Mouse (Mus musculus) hindbrain, embryonic 15.5 days (tissue): Measurements from ENCODE around the gene Nup85. TPM values are rescaled to one million over a fixed set of nuclear protein-coding genes. Genes with fewer than 3 reads are reported as not detected.
A peak's percentile ranks its signal among the peaks of the same experiment; 100 is the strongest.

Experiments
- ATAC-seq: fragments of 200-750 bp; cut with Nextera tagmentation; 2 replicates; pipeline ENCODE4 v1.8.0; 2017; ENCODE audit warnings: low read depth, moderate number of reproducible peaks, moderate TSS enrichment; ENCODE audit not compliant: low FRiP score
- H3K27ac ChIP-seq: fragments of 300-500 bp; sonication (generic); replicated peaks from 2 replicates; pipeline ENCODE4 v1.5.1; 2015; ENCODE audit warnings: mild to moderate bottlenecking, inconsistent platforms
- H3K27me3 ChIP-seq: fragments of 300-500 bp; sonication (generic); 2 replicates; pipeline ENCODE4 v1.6.1; 2015; ENCODE audit warnings: control low read depth, inconsistent platforms
- H3K36me3 ChIP-seq: fragments of 300-500 bp; sonication (generic); 2 replicates; pipeline ENCODE4 v1.6.1; 2015; ENCODE audit warnings: control low read depth, inconsistent platforms
- H3K4me1 ChIP-seq: fragments of 300-500 bp; sonication (generic); replicated peaks from 2 replicates; pipeline ENCODE4 v1.6.1; 2015; ENCODE audit warnings: control low read depth, inconsistent platforms
- H3K4me2 ChIP-seq: fragments of 300-500 bp; sonication (generic); 2 replicates; pipeline ENCODE4 v1.6.1; 2015; ENCODE audit warnings: moderate library complexity, mild to moderate bottlenecking, inconsistent platforms
- H3K4me3 ChIP-seq: fragments of 300-500 bp; sonication (generic); 2 replicates; pipeline ENCODE4 v1.5.1; 2015; ENCODE audit warnings: mild to moderate bottlenecking, inconsistent platforms
- H3K9ac ChIP-seq: fragments of 300-500 bp; sonication (generic); 2 replicates; pipeline ENCODE4 v1.6.1; 2015; ENCODE audit warnings: inconsistent platforms
- H3K9me3 ChIP-seq: fragments of 300-500 bp; sonication (generic); 2 replicates; pipeline ENCODE4 v1.6.1; 2016; ENCODE audit warnings: control low read depth, inconsistent platforms
- WGBS: fragments of 180-500 bp; shearing (Covaris S2); methylation state at CpG from one replicate; pipeline ENCODE4 v1.1.7; 2015; 5-methylcytosine and 5-hydroxymethylcytosine counted together
- polyA plus RNA-seq: library from polyadenylated mRNA; unstranded; fragments of >200 nt; fragmentation: Nextera tagmentation; extraction: Ambion mirVana; gene quantifications from 2 replicates; pipeline ENCODE4 v1.2.1, GENCODE M21; 2015

Gene Nup85
- polyA plus RNA-seq, 1 experiment from 2014 or later: 108 TPM

GRCm38 (mm10) chr11:115616371-115616770 lies 52.1 kb downstream of the Nup85 start:
- peaks cover 19% of the 10 kb centered on the region for H3K4me1 ChIP-seq
- peaks cover 19% of the 10 kb centered on the region for H3K36me3 ChIP-seq
- 93% methylated on average over 7 of the region's 7 CpGs for WGBS
- H3K27ac ChIP-seq: no peak overlapping the region
- ATAC-seq: no peak
- H3K4me3 ChIP-seq: no peak overlapping the region
- no peak overlapping the region for H3K9ac ChIP-seq
- no peaks in the 10 kb centered on the region for H3K9me3 ChIP-seq
- no peak overlapping the region for H3K4me2 ChIP-seq
- H3K27me3 ChIP-seq: peaks cover 6% of the 10 kb centered on the region; the same call in 1 of the 2 replicates

- peaks cover 20% of the 10 kb centered on the region for H3K36me3 ChIP-seq
- peaks cover 6% of the 10 kb centered on the region; the same call in 1 of the 2 replicates for H3K27me3 ChIP-seq
- no peak overlapping the region for H3K9ac ChIP-seq
- H3K4me2 ChIP-seq: no peak overlapping the region
- no peak overlapping the region for H3K4me3 ChIP-seq
- no peaks in the 10 kb centered on the region for H3K9me3 ChIP-seq
- ATAC-seq: no peak
- 88% methylated on average over 6 of the region's 6 CpGs for WGBS
- H3K4me1 ChIP-seq: peaks cover 14% of the 10 kb centered on the region
- H3K27ac ChIP-seq: no peak overlapping the region
Measured at GRCm38 (mm10) chr11:115616893-115617292, 52.7 kb downstream of the Nup85 start.

- no peak overlapping the region for H3K9ac ChIP-seq
- WGBS: 76% methylated on average over 2 of the region's 2 CpGs
- peaks cover 6% of the 10 kb centered on the region; the same call in 1 of the 2 replicates for H3K27me3 ChIP-seq
Measured at GRCm38 (mm10) chr11:115618001-115618400, 53.8 kb downstream of the Nup85 start.

GRCm38 (mm10) chr11:115618732-115619516 lies 54.7 kb downstream of the Nup85 start:
- no peak for ATAC-seq
- no peak overlapping the region for H3K4me2 ChIP-seq
- no peaks in the 10 kb centered on the region for H3K4me1 ChIP-seq
- H3K9me3 ChIP-seq: no peaks in the 10 kb centered on the region
- no peak overlapping the region for H3K4me3 ChIP-seq
- peaks cover 30% of the 10 kb centered on the region for H3K36me3 ChIP-seq
- no peak overlapping the region for H3K9ac ChIP-seq
- H3K27me3 ChIP-seq: peaks cover 6% of the 10 kb centered on the region; the same call in 1 of the 2 replicates
- H3K27ac ChIP-seq: no peak overlapping the region
- 84% methylated on average over 16 of the region's 16 CpGs for WGBS

More at GRCm38 (mm10) chr11:115618001-115618400, 53.8 kb downstream of the Nup85 start:
- Histone ChIP-seq H3K4me1 (peaks cover 7% of the 10 kb centered on the region), H3K4me3 (no peak overlapping the region), H3K9me3 (no peaks in the 10 kb centered on the region), H3K4me2 (no peak overlapping the region), H3K36me3 (peaks cover 29% of the 10 kb centered on the region), H3K27ac (no peak overlapping the region)
- ATAC-seq: no peak

GRCm38 (mm10) chr11:115619949-115620348 lies 55.7 kb downstream of the Nup85 start:
- H3K4me1 ChIP-seq: no peaks in the 10 kb centered on the region
- no peak for ATAC-seq
- no peak overlapping the region for H3K4me3 ChIP-seq
- no peak overlapping the region for H3K27ac ChIP-seq
- H3K9ac ChIP-seq: no peak overlapping the region
- WGBS: 90% methylated on average over 7 of the region's 7 CpGs
- no peaks in the 10 kb centered on the region; the same call in 1 of the 2 replicates for H3K27me3 ChIP-seq
- H3K4me2 ChIP-seq: no peak overlapping the region
- H3K9me3 ChIP-seq: no peaks in the 10 kb centered on the region
- peaks cover 27% of the 10 kb centered on the region for H3K36me3 ChIP-seq

GRCm38 (mm10) chr11:115623487-115624070 lies 59.3 kb downstream of the Nup85 start:
- H3K4me3 ChIP-seq: no peak overlapping the region
- H3K36me3 ChIP-seq: peaks cover 22% of the 10 kb centered on the region
- no peak overlapping the region for H3K9ac ChIP-seq
- H3K27me3 ChIP-seq: no peaks in the 10 kb centered on the region
- H3K27ac ChIP-seq: no peak overlapping the region
- ATAC-seq: no peak
- H3K9me3 ChIP-seq: no peaks in the 10 kb centered on the region
- WGBS: 73% methylated on average over 9 of the region's 9 CpGs
- peaks cover 19% of the 10 kb centered on the region for H3K4me1 ChIP-seq
- H3K4me2 ChIP-seq: no peak overlapping the region

- Histone ChIP-seq H3K27me3 (no peaks in the 10 kb centered on the region), H3K4me3 (no peak overlapping the region), H3K4me1 (peaks cover 23% of the 10 kb centered on the region), H3K27ac (no peak overlapping the region), H3K9me3 (no peaks in the 10 kb centered on the region), H3K36me3 (peaks cover 16% of the 10 kb centered on the region; the same call in 1 of the 2 replicates), H3K4me2 (no peak overlapping the region), H3K9ac (no peak overlapping the region)
- 83% methylated on average over 9 of the region's 9 CpGs for whole genome bisulfite sequencing
- ATAC-seq: no peak
Measured at GRCm38 (mm10) chr11:115625877-115626276, 61.6 kb downstream of the Nup85 start.

- Histone ChIP-seq H3K9ac (peak overlapping the region; percentile 64), H3K27ac (no peak overlapping the region), H3K27me3 (no peaks in the 10 kb centered on the region), H3K4me2 (peak overlapping the region; percentile 70), H3K4me3 (peak overlapping the region; percentile 72), H3K36me3 (peaks cover 10% of the 10 kb centered on the region; the same call in 1 of the 2 replicates), H3K9me3 (no peaks in the 10 kb centered on the region), H3K4me1 (peaks cover 23% of the 10 kb centered on the region)
- WGBS: 51% methylated on average over 11 of the region's 11 CpGs
- ATAC-seq: no peak
Measured at GRCm38 (mm10) chr11:115626824-115627616, 62.8 kb downstream of the Nup85 start.

GRCm38 (mm10) chr11:115627705-115628464 lies 63.7 kb downstream of the Nup85 start, which contains the start of gene Slc25a19:
TSS of gene Slc25a19 (minus strand) at chr11:115628295.
- peak within 1 kb of the TSS; percentile 70 for H3K4me2 ChIP-seq
- peak within 1 kb of the TSS; percentile 23; the same call in 1 of the 2 replicates for H3K27ac ChIP-seq
- H3K9ac ChIP-seq: peak within 1 kb of the TSS; percentile 64
- H3K27me3 ChIP-seq: no peaks in the 10 kb centered on the region
- H3K4me1 ChIP-seq: peaks cover 23% of the 10 kb centered on the region
- H3K36me3 ChIP-seq: peaks cover 3% of the 10 kb centered on the region; the same call in 1 of the 2 replicates
- under 1% methylated on average over 47 of the region's 47 CpGs for WGBS
- peak within 1 kb of the TSS; percentile 72 for H3K4me3 ChIP-seq
- H3K9me3 ChIP-seq: no peaks in the 10 kb centered on the region
- ATAC-seq: peak; percentile 99

GRCm38 (mm10) chr11:115628465-115629101 lies 64.3 kb downstream of the Nup85 start:
- Histone ChIP-seq H3K27ac (no peak overlapping the region), H3K4me3 (peak overlapping the region; percentile 72), H3K9me3 (no peaks in the 10 kb centered on the region), H3K36me3 (no peaks in the 10 kb centered on the region), H3K4me2 (peak overlapping the region; percentile 70), H3K4me1 (peaks cover 23% of the 10 kb centered on the region), H3K27me3 (no peaks in the 10 kb centered on the region), H3K9ac (no peak overlapping the region)
- ATAC-seq: peak; percentile 7; the same call in 1 of the 2 replicates
- 52% methylated on average over 13 of the region's 13 CpGs for WGBS
